Mouse (Mus musculus): ENCODE results near the gene Slc13a3.

The Slc13a3 gene

DNA sequence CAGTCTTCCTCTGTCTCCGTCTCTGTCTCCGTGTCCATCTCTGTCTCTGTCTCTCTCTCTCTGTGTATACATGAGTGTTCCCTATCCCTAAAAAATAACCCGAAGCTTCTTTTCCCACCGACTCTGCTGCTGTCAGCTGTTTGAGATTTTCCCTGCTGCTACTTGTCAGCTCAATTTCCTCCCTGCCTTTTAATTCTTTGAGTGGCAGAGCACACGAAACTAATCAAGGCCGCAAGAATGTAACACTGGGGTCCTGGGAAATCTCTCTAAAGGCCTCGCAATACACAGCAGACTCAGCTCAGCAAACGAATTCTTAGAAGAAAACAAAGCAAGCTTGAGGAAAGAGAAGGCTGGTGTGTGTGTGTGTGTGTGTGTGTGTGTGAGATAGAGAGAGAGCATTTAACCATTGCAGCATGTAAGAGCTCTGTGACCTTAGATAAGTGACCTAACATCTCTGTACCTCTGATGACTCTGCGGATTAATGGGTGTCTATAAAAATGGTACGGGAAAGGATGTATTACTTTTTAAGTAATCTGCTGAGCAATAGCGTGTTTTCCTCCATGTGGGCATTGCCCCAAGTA lies 57.8 kb downstream of the Slc13a3 start:
- no peak for DNase-seq (ENCODE audit: extremely low read depth, low read depth, low spot score)

DNA sequence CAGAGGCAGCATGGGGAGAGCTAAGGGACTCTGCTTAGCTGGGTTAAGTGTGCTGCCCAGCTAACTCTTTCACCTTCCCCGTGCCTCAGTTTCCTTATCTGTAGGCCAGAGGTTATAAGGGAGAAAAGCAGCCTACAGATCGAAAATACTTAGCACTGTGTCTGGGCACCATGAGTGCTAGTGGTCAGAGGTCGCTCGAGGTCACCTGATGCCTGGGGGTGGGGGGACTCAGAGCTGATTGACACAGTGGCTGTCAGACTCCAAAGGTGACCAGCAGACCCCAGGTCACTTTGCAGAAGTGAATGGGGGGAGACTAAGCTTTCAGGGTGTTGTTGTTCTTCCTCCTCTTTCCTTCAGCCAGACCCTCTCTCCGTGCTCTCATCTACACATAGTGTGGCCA lies 58.7 kb downstream of the Slc13a3 start:
- no peak for DNase-seq (ENCODE audit: extremely low read depth, low read depth, low spot score)

DNA sequence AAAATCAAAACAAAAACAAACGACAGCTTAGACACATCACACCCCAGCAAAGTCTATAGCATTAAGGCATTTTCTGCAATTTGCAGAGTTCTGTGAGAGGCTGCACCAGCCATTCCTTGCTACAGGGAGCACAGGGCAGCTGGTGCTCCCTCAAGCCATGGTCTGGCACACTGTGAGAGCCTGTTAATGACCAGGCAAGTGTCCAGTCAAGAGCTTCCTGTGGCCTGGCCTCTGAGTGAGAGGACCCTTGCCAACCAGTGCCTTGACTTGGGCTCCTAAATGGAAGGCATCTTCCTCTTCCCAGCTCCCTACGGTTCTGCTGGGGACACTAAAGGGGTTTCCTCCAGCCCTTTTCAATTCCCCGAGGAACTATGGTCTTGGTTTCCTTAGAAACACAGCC lies 59.1 kb downstream of the Slc13a3 start:
- DNase-seq (ENCODE audit: extremely low read depth, low read depth, low spot score) = no peak

DNA sequence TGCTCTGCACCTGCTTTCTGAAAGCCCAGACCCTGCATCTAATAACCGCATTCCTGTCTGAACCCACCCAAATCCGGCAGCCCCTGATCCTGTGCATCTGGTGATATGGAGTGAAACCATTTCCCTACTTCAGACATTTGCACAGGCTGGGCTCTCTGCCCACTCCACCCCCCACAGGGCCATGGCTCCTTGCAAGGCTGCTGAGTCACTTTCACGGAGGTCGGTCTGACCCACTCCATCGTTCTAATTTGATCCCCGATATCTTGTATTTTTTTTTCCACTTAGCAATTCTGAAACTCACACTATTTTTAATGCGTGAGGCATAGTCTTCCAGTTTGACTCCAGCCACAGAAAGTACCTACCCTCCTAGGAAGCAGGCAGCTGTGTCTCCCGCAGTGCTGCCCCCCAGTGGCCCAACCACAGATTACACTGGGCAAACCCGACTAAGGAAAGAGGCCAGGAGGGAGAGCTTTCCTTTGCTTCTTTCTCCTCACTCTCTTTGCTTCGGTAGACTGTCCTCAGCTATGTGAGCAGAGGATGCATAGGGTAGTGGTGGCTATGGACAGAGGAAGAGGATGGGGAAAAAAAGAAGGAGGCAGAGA lies 65.2 kb downstream of the Slc13a3 start:
- DNase-seq (ENCODE audit: extremely low read depth, low read depth, low spot score) = no peak

DNA sequence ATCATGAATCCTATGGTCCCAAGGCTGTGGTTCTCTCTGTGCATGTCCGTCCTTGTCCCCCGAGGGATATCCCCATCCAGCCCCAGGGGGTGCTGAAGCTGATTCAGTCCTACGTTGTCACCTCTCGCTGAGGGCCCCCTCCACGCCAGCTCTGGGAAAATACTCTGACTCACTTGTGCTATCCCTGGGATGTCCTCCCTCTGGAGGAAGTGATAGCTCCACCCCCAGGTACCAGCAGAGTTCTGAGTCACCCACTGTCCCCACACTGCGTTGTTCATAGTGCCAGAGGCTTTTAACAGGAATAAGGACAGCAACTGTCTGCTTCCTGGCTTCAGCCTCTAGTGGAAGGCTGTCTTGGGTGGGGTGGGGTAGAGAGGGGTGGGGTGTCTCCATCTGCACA lies 67.7 kb downstream of the Slc13a3 start:
- no peak for DNase-seq (ENCODE audit: extremely low read depth, low read depth, low spot score)

DNA sequence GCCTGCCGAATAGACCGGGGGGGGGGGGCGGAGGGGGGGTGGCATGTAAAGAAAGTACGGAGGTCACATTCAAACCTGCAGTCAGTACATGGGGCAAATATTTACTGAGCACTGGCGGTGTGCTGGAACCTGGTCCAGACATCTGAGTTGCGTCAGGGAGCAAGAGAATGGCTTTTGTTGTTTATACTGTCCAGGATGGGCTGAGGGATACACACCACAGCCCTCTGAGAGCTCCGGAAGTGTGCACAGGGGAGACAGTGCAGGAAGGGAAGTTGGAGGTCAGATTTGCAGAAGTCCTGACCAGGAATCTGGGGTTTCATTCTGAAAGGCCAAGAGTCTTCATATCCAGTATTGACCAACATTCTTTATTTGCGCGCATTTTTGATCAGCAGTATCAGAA lies 68.1 kb downstream of the Slc13a3 start:
- no peak for DNase-seq (ENCODE audit: extremely low read depth, low read depth, low spot score)

DNA sequence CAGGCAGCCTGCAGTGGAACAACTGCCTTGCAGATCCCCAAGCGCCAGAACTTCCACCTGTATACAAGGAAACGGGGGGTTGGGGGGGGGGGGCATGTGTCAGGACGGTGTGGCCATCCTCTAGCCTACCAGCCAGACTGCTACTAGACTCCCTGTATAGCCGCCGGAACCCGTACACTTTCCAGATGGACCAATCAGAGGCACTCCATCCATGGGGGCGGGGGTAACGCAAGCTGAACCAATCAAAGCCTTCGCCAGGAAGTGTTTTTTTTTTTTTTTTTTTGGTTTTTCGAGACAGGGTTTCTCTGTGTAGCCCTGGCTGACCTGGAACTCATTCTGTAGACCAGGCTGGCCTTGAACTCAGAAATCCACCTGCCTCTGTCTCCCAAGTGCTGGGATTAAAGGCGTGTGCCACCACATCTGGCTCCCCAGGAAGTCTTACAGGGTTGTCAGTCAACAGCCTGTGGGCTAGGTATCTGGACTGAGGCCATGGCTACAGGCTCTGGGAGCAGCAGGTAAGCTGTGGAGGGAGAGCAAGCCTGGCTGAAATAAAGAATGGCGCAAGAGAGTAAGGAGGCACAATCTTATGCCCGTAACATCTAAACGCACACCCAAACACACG lies 74.8 kb downstream of the Slc13a3 start:
- no peak for DNase-seq (ENCODE audit: extremely low read depth, low read depth, low spot score)

DNA sequence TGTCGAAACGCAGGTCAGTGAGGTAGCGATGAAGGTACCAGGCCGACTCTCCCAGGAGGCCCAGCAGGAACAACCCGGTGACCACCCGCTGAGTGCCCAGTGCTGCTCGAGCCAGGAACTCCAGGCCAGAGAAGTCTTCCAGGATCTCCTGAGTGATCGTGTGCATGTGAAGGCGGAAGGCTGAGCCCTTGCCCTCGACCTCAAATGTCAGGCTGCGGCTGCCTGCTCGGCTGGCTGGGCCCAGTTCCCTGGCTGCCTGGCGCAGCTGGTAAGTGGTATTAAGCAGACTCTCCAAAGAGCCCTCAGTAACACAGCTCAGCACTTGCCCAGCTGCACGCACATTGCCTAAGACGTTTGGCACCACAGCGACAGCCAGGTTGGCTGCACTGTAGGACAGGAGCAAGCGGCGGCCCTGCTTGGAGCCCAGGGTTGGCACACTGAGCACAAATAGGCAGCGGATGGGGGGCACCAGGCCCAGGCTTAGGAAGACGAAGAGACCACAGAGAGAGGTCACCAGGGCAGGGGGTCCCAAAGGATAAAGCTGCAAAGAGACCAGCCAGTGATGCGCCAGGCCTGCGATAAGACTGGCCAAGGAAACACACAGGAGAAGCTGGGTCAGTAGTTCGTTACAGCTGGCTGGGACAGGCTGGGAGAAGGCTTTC lies 75.4 kb downstream of the Slc13a3 start:
- no peak for DNase-seq (ENCODE audit: extremely low read depth, low read depth, low spot score)

DNA sequence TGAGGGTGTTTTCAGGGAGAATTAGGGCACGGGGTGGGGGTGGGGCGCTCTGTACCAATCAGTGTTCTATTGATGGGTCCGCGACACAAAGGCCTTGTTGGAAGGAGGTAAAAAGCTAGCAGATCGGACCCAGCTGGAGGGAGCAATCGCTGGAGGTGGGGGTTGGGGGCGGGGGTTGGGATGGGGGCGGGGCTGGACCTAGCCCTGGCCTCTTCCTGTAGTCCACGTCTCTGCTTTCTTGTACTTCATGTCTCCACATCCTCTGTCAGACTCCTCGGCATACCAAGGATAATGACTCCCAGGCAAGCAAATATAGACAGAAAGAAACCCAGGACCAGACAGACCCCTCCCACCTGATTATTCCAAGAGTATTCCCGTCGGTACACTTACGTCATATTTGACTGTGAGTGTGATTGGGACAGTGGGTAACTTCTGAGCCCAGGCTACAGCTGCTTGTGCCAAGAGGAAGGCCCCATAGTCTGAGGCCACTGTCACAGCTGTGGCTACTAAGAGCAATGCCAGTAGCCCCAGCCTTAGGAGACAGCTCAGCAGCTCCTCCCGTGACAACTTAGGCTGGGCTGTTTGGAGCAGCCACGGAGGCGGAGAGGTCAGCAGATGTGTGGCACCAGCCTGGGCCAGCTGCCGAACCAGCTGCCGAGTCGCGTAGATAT lies 76.1 kb downstream of the Slc13a3 start:
- DNase-seq (ENCODE audit: extremely low read depth, low read depth, low spot score) = no peak

DNA sequence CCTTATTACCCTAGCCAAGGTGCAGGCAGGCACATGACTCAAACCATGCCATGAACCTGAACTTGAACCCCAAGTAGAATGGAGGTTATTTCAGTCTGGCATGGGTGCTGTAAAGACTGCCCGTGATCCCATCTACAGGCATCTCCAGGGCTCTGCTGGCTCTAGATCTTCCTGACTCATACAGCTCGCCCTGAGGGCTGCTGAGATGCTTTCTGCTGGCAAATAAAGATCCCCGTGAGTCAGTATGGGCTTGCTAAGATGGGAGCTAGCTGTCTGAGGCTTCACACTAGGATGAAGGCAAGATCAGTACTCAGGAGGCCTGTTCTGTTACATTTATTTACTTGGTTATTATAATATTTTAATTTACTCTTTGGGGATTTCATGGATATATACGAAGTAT lies 80.9 kb downstream of the Slc13a3 start:
- no peak for DNase-seq (ENCODE audit: extremely low read depth, low read depth, low spot score)

DNA sequence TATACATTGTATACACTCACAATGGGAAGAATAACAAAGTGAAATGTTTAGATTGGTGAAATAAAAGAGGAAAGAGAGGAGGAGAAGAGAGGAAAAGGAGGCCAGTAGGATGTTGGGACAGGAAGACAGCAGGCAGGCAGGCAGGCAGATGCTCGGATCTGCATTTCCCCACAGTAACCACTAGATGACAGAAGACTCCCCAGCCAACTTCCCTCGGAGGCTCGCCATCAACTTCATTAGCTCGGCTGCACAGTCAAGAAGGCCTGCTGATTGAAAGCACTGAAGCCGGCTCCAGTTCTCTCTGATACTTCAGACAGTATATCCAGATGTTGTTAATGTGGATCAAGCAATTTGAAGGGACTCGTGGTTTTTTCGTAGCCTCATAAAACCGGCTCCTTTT lies 81.5 kb downstream of the Slc13a3 start:
- DNase-seq (ENCODE audit: extremely low read depth, low read depth, low spot score) = no peak

DNA sequence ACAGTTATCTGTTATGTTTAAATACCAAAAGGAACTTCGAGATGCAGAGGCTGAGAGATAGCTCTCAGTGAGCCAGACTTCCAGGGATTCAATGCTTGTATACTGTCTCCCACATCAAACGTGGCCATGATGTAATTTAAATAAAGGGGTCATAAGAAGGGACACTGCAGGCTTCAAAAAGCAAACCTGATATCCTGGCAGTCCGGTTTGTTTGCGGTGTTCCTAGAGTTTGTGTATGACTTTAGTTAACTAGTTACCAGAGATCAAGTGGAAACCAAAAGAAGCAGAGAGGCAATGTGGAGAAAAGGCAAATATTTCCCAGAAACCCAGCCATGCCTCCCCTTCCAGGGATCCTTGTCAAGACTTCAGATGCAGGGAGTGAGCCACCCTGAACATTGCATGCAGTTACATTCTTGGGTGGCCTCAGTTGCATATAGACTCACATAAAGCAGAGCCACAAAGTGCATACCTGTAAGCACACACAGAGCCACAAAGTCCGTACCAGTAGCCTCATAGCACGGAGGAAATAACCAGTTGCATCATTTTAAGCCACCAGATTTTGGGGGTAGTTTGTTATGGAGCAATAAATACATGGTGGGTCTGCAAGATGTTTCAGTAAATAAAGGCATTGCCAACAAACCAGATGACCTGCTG lies 83.6 kb downstream of the Slc13a3 start:
- DNase-seq (ENCODE audit: extremely low read depth, low read depth, low spot score) = no peak

DNA sequence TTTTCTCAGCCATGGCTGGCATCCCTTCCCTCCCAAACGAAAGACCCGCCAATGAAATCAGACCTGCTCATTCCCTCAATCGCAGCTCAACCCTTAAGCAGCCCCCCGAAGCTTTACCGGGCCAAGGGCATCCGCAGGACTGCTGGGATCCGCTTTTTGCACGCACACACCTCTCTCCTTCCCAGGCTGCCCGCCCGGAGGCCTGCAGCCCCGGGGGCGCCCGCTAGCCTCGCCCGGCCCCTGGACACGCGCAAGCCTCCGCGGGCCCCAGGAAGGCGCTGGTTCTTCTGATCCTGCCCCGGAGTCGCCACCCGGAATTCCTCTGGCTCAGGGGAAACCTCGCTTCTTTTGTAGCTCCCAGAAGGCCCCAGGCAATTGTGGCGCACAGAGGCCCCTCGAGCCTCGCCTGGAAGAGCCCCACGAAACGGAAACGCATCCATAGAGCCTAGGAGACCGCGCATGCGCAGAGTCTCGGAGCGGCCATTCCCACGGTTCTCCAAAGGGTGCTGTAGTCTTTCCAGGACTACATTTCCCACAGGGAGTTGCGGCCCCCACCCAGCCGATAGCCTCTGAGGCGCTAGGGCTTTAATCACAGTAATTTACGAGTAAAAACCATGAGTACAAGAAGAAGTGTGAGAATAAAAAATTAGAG lies 85.1 kb downstream of the Slc13a3 start, which contains the start of gene Zfp334:
Gene Zfp334, minus strand, starts transcription at position 416 of the 652 bp plus-strand sequence.
- DNase-seq (ENCODE audit: extremely low read depth, low read depth, low spot score) = no peak

DNA sequence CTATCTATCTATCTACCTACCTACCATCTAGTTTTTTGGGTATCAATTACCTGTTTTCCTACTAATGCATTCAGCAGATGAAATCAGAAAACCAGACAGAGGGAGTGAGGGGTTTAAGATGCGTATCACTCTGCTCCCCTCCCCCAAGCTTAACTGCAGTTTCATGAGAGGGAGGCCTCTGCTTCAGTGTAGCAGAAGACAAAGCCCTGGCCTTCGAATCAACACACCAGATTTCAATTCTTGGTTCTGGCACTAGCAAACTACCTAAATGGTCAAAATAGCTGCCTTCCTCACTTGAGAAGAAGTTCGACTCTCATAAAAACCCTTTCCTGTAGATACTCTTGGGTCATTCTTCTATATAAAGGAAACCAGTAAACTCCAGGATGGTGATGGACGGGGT lies 85.7 kb downstream of the Slc13a3 start:
- DNase-seq (ENCODE audit: extremely low read depth, low read depth, low spot score) = no peak

DNA sequence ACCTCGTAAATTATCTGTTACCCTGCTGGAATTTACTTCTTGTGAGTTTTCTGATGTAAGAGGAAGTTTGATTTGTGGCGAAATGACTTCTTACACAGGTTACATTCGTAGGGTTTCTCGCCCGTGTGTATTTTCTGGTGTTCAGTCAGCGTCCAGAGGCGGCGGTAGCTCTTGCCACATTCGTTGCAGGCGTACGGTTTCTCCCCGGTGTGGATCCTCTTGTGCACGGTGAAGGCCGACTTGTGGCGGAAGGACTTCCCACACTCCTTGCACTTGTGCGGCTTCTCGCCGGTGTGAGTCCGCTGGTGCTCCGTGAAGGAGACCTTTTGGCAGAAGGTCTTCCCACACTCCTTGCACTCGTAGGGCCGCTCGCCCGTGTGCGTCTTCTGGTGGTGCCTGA lies 93.0 kb downstream of the Slc13a3 start:
- DNase-seq (ENCODE audit: extremely low read depth, low read depth, low spot score) = no peak

DNA sequence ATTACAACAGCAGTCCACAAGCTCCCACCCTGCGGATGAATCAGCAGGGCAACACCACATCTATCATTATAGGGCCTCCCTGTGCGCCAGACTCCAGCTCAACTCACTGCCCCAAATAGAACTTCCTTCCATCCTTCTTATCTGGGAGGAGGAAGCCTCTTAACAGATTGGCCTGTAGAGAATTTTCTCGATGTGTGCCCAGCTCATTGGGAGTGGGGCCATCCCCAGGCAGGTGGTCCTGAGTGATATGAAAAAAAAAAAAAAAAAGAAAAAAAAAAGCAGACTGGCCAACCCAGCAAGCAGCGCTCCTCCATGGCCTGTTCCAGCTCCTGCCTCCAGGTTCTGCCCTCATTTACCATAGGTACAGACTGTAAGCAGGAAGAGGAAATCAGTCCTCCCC lies 97.0 kb downstream of the Slc13a3 start:
- no peak for DNase-seq (ENCODE audit: extremely low read depth, low read depth, low spot score)

DNA sequence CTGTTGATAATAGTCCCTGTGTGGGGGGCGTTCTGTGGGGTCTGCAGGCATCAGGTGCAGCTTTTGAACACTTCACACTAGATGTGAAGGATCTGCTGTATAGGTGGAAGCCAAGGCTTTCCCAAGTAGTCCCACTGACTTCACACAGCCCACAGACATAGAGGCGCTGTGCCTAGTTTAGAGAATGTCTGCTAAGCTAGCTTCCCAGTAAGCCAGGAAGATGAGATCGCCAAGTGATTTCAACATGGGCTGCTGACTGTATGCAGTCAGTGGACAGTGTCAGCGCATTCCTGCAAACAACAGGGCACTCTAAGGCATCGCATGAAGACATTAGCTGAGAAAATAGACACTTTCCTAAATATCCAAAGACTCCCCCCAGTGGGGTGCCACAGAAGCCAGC lies 97.6 kb downstream of the Slc13a3 start:
- DNase-seq (ENCODE audit: extremely low read depth, low read depth, low spot score) = no peak

DNA sequence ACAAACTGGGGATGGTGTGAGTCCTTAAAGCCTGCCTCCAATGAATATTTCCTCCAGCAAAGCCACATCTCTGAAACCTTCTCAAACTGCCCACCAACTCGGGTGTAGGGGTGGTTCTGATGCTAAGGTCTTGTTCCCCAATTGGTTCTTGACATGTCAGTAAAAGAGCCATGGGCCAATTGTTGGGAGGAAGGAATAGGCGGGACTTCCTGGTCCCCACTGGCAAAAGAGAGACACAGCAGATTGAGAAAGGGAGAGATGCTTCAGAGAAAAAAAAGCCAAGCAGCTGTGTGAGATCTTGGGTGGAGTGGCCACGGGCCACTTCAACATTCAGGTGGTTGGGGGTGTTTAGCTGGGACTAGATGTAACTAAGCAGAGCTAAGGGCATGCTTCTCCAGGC lies 102.0 kb downstream of the Slc13a3 start:
- no peak for DNase-seq (ENCODE audit: extremely low read depth, low read depth, low spot score)

DNA sequence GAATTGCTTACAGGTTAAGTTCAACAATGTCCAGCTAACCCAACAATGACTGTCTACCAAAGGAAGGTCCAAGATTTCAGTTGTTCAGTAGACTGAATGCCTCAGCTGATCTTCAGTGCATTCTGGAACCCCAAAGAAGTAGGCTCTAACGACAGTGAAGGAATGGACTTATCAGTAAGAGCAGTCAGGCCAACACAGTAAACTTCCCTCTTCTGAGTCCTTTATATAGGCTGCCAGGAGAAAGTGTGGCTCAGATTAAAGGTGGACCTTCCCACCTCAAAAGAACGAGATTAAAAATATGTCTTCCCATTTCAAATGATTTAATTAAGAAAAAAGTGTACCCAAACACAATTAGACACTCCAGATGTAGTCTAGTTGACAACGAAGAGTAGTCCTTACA lies 102.7 kb downstream of the Slc13a3 start:
- no peak for DNase-seq (ENCODE audit: extremely low read depth, low read depth, low spot score)

DNA sequence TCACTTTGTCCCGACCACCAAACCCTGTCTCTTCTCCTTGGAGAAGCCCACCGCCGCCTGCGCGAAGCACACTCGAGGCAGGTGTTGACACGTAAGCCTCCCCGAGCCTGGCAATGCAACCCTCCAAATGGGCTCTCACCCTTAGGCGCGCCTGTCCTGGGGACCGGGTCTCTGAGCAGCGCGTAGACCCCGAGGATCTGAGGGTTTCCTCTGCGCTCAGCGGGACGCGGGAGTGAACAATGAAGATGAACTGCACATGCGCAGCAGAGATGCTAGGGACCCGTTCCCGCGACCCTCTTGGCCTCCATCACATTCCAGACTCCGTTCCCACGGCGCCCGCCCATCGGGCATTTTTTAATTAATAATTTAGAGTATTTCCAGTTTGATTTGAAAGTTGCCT lies 104.5 kb downstream of the Slc13a3 start, which contains the start of gene Zfp663:
Gene Zfp663, minus strand, starts transcription at position 234 of the 400 bp plus-strand sequence.
- DNase-seq (ENCODE audit: extremely low read depth, low read depth, low spot score) = no peak
